Mouse (Mus musculus) mesoderm, embryonic 11.5 days (tissue): Measurements from ENCODE around the gene Usp48.

Source experiments
- DNase-seq: peaks from one replicate; pipeline ENCODE4 v3.0.0-alpha.2; 2012; ENCODE audit warnings: low read depth, low spot score

The Usp48 gene

DNA sequence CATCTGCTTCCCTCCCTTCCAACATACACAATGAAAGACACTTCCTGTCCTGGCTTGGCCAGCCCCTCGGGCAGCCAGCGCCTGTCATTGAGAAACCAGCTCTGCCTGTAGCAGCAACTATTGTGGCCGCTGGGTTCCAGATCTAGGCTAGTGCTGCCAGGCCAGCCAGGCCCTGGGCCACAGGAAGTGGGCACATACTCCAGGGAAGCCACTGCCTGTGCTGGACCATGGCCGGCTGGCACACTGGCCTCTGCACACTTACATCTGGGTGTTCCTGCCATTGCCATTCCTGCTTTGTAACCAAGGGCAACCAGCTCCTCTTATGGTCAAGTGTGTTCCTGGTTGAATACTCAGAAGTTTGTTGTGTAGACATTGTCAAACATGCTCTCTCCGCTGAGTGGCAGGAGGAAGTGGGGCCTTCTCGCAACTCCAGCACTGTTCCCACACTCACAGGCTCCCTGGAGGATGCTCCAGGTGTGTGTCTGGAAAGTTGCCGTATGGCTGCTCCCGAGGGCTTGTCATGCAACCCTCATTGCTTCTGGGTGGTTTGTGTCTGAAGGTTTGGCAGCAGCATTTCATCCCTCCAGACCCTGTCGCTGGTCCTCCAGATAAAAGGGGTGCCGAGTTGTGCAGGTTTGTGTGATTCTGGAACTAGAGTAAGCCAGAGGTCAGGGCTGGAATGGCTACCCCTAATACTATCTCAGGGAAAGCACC is 67.0 kb downstream of the Usp48 start:
- no peak for DNase-seq

DNA sequence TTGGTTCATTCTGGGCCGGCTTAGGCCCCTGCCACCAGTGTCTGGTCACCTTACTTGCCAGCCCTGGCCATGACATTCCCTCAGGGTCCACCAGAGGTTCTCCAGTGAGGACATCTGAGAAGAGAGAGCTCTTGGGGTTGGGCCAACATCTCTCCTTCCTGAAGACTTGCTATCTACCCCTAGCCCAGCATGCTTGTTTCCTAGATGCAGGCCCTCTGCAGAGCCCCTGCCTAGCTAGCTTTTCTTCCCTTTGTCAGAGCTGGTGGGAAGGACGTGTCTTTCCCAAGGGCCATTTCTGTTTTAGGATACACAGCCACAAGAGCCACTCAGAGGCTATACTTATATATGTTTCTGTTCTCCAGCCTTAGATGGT is 67.5 kb downstream of the Usp48 start:
- no peak for DNase-seq

DNA sequence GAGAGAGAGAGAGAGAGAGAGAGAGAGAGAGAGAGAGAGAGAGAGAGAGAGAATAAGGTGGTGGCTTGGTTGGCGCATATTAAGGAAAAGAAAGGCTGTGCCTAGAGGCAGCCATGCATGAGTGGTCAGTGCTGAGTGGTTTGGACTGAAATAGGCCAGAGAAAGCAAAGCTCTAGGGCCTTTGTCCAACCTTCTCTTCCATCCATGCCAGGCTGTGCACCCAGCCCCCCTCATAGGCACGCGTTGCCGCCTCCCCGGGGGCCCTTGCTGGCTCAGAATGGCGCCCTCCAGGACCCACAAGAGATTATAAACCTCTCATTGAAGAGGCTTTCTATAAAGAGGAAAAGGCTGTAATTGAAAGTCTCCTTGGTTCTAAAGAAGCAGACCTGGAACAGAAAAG is 68.0 kb downstream of the Usp48 start:
- no peak for DNase-seq

DNA sequence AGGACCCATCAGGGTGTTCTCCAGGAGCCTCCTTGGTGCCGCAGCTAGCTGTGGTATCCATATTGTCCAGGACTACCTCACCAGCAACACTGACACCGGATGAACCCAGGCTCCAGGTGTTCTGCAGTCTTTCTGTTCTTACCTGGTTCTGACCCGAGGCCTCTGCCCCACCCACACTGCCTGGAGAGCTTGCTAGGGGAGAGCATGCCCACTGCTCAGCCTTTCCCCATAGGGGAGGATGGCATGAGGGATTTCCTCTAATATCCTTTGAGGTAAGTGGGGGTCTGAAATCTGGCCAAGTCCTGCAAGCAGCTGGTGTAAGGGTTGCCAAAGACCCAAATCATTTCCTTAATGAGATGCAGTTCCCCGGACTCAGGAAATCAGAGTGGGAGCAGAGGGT is 69.9 kb downstream of the Usp48 start:
- DNase-seq, result no peak

DNA sequence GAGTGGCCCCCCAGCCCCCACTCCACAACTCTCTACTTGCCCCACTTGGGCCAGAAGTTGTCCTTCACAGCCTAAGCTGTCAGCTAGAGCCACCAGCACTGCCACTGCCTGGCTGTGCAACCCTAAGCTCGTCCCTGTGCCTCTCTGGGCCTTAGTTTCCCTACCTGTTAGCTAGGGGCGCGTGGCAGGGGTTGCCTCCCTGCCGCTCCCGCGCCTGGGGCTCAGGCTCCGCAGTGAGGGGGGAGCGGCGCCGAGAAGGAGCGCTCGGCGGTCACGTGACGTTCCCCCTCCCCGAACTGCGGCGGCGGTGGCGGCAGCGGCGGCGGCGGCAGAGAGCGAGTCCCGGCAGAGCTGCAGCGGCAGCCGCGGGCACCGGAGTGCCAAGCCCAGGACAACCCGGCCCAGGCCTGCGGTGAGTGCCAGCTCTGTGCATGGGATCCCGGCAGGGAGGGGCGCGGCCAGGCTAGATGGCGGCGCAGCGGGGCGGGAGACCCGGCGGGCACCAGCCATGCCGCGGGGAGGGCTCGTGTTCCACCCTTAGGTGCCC is 71.0 kb downstream of the Usp48 start, which contains the start of gene Rap1gap:
TSS of gene Rap1gap (plus strand) at position 294 of the 547 bp plus-strand sequence.
- DNase-seq, result peak; percentile 21

DNA sequence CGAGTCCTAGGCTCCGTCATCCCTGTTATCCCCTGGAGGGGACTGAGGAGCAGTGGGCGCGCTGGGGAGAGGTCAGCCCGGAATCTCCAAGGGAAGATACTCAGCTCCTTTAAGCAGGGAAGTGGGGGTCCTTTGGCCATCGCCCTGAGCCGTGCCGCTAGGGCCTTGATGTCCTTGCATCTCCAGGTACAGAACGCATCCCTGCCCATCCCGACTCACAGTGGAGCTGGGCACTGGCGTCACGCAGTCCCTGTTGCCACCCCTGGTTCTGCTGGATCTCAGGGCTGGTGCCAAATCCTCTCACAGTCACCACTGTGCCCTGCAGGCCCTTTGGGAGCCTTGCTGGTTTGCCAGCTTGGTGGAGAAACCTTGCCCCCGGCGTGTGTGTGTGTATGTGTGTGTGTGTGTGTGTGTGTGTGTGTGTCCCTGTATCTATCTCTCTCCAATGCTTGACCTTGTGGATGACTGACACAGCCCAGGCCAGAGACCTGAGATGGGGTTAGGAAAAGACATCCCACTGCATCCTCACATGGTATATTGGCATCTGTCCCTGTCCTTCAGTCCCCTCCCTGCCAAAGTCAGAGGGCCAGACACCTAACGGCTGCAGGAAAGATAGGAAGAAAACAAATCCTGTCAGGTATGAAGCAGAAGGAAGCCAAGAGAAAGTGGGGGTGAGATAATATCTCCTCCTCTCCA is 71.6 kb downstream of the Usp48 start:
- DNase-seq, result no peak

DNA sequence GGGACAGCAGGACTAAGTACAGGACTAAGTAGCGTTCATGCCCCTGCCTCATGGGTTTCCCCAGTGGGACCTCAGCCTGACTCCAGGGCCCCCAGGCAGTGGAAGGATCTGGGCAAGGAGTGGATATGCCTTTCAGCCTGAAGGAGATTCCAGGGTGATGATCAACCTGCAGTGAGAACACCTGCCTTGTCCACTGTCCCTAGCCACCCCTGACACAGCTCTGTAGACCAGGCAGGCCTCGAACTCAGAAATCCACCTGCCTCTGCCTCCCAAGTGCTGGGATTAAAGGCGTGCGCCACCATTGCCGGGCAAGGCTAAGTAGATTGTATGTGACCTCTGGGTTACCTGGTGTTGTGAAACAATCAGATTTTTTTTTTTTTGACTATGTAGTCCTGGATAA is 72.2 kb downstream of the Usp48 start:
- DNase-seq, result no peak

DNA sequence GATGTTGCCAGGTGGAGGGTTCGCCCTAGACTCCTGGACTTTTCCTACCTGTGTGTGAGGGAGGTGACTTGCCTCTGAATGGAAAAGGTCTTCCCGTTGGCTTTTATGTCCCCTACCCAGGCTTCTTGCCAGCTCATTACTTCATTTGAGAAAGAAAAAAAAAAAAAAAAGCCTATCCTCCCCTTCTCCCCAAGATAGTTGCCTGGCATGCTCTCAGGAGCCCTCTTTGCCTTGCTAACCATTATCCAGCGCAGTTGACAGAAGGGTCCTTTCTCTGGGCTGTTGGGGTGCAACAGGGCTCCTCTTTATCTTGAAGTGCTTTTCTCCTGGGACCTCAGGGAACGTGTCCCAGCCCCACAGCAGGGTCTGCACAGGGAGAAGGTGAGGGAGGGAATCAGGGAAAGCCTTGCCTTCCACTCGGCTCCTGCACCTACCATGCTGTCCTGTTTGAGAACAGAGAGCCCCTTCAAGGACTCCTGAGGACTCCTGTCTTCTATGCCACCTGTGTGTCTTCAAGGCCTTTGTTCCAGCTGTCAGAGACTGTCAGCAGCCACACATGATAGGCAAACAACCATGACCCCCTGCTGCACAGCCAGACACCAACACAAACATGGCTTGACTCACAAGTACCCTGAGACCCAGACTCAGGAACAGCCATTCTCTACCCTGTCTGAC is 72.9 kb downstream of the Usp48 start:
- DNase-seq, result no peak

DNA sequence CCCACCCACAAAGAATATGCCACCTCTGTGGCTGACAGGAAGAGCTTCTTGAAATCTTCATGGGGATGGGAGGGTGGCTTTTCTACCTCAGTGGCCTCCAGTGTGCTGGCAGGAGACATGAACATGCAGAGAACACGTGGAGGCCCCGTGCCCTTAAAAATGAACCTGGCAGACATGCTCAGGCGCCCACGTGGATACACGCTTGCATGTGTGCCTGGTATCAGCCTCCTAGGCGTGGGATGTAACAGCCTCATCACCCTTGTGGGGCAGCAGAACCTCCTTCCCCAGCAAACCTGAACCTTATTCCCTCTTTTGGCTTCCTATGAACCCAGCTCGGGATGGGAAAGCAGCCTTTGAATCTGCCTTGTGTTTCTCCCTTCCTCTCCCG is 73.4 kb downstream of the Usp48 start:
- DNase-seq, result no peak

DNA sequence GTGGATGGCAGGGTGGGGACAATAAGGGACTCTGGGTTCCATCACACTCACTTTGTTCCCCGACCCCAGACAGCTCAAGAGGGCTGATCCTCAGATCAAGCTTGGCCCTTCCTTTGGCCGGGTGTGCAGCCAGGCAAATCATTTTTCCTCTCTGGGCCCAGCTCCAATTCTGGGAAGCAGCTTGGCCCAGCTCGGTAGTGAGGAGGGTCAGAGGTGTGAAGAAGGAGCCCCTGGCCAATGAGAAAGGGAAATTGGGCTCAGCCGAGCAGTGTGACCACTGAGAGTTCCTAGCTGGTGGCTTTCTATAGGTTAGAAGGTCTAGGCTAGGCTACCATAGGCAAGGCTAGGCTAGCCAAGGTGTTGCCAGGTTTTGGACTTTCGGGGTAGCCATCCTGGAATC is 74.2 kb downstream of the Usp48 start:
- no peak for DNase-seq

DNA sequence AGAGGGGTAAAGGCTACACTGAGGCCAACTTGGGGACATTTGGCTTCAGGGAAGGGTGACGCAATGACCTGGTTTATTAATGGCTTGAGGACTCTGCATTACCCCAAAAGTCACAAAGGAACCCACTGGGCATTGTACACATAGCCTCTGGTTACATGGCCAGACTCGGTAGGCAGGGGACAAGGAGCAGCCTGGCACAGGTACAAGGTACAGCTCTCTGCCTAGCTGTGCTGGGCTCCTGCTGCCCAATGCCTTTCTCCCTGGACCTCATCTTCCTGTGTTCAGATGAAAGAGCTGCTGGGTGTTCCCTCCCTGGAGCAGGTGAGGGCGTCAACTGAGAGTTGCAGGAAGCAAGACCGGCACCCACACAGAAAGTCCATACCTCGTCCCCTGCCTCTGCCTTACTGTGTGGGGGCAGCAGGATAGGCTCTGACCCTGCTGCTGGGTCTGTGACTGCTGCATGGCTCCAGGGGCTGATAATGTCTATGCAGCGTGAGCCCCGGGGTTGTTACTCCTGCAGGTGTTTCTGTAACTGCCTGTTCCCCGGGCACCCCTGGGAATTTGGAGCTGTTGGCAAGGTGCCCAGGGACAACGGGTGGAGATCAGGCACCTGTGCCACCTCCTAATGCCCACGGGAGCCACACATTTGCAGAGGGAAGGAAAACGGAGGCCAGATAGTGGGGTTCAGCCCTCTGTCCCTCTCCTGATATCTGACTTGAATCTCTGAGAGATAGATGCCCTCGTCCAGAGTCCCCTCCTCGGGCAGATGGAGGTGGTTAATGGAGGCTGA is 78.4 kb downstream of the Usp48 start:
- no peak for DNase-seq

DNA sequence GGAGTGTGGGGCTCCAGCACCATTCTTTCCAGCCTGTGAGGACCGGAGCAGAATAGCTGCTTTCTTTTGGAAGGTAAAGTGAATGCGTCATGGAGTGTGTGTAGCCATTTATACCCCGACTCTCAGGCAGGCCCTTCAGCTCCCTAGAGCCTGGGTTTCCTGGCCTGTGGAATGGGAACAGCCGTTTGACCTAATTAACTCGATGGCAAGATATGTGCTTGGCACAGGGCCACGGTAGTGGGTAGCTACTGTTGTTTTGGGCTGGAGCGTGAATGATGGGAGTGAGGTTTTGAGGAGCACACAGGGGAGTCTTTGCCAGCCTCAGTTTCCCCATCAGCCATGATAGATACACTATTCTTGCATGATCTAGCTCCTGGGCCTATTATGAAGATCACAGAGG is 82.0 kb downstream of the Usp48 start:
- no peak for DNase-seq

DNA sequence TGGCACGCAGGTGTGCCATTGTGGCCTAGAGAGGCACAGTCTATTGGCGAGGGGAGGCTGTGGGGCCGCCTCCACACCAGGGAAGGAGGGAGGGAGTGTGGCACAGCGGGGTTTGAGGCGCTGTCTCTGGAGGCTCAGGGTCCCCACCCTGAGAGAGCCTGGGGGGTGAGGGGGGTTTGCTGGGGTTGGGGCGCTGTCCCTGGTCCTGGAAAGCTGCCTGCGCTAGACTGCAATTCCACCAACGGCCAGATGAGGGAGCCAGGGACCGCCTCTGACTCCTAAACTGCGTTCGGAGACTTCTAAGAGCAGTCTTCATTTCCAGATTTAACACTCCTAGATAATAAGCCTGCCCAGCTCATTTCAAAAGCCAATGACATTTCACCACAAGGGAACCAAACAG is 82.5 kb downstream of the Usp48 start:
- DNase-seq, result peak; percentile 82

DNA sequence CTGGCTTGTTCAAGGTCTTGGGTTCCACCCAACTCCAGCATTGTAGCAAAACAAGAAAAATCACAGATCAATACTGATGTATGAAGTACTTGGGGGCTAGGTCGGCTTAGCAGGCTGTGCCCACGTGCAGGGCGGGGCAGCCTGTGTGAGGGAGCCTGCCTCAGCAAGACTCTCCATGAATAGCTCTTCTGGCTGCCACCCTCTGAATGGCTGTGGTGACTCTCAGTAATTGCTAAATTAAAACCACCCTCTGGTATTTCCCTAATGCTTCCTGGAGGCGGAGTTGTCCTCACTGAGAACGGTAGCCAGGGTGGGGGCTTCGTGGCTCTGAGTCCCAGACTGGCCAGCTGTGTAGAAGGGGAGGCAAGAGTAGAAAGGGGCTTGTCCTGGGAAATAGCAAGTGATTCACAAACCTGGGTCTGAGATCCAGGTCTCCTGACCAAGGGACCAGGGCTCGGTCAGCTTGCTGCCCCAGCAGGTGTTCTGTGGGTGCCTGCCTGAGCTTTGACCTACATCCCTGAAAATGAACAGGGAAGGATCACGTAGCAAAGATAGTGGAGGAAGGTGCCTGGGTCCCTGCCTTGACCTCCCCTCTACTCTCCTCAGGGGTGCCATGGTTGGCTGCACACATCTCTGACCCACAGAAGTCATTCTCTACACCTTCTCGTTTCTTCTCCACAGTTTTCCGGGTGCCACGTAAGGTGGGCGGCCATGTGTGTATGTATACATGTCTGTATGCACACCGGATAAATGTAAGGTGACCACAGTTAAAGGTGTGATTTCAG is 83.3 kb downstream of the Usp48 start:
- no peak for DNase-seq

DNA sequence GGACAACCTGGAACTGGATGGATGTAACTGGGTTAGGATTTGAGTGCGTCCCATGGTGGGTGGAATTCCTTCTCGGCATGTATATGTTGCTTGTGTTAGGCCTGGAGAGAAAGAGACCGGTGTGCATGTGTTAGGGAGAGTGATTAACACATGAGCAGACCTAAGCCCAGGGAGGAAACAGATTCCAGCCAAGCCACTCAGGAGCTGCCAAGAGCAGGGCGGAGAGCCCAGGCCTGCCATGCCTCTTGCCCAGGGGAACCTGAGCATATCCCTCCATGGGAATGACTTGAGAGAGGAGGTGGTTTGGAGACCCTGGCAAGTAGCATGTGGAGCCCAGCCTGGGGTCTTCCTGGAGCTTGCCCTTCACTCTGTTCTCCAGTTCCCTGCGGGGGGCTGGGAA is 84.4 kb downstream of the Usp48 start:
- DNase-seq, result no peak

DNA sequence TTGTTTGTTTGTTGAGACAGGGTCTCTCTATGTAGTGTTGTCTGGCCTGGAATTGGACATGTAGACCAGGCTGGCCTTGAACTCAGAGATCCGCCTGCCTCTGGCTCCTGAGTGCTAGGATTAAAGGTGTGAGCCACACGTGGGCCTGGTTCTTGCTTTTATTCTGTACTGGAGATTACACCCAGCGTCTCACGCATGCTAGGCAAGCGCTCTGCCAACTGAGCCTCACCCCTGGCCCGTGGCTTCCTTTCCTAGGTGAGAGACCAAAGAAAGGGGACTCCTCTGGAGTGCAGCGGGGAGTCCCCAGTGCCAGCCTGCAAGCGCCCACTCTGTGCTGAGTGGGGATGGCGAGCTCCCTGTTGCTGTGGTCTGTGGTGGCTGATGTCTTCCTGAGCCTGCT is 85.0 kb downstream of the Usp48 start:
- DNase-seq, result no peak

DNA sequence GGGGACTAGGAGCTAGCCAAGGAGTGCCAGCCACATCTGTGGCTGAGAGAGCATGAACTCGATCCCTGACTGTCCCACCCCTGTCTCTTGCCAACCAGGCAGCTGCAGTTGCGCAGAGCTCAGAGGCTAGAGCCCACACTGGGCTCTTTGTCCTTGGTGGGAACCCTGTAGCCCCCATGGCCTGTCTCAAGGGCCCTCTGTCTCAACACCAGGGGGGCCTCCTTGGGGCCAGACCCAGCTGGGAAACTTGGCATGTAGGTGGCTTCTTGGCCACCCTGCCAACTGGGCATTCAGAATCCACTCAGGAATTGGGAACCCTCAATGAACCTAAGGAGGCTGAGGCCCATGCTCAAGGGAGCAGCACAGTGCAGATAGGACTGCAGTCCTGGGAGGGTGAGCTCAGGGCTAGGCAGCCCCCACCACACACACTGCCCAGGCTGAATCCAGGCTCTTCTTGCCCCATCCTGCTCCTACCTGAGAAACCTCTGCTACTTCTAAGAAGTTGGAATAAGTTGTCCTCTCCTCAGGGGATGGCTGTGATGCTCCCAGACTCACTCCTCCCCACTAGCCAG is 86.5 kb downstream of the Usp48 start:
- no peak for DNase-seq

DNA sequence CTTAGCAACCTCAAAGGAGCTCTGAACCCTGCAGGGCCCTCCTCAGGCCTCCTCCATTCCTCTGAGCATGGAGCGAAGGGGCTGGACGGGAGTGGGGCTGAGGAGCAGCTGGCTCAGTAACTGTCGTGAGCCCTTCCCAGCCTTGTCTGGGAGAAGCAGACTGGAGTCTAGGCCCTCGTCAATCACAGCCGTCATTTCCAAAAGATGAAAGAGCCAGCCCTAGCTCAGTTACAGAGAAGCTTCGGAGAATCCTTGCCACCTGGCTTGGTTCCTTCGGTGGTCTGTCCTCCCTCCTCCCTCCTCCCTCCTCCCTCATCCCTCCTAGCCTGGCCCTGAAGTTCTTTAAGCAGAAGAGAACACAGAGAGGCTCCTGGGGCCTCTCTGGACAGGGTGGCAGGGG is 87.2 kb downstream of the Usp48 start:
- peak; percentile 40 for DNase-seq

DNA sequence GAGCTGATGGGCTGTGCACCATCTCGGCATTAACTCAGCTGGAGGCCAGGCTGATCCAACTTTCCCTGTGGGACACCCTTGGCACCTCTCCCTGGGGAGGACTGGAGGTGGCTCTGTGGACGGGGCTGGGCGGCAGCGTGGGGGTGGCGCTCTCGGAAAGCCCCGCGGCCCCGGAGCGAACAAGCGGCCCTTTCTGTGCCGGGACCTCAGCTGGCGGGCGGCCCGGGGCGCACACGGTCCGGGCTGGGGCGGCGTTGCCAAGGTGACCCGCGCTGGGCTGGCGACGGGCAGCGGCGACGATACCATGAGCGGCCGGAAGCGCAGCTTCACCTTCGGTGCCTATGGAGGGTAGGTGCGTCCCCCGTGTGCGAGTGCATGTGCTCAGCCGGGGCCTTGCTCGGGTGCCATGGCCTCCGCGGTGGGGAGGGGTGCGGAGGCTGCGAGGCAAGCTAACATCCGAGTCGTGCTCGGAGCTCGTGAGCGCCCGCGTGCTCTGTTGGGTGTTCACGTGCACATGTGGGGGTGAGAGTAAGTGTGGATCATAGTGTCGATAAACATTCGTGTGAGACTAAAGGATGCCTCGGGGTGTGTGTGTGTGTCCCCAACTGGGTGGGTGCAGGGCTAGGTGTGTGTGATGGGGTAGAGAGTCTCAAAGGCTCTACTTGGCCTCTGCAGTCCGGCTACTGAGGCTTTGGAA is 88.0 kb downstream of the Usp48 start:
- DNase-seq, result peak; percentile 41

DNA sequence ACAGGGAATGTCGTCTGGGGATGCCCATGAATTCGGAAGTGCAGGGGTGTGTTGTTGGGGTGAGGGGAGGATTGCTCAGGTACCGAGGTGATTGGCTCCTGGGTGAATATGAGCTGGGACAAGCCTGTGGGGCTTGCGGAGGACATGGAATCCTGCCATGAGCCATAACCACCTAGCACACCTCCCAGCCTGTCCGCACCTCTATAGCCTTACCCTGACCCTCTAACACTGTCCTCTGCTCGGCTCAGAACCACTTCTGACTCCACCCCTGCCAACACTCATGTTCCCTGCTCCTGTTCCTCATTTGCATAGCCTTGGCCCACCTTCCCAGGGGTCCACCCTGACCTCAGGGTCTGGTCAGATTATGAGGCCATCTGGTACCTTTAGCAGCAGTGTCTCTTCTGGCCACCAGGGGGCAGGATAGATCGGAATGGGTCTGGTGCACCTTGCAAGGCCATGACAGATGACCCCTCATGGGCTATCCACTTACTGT is 89.5 kb downstream of the Usp48 start:
- DNase-seq, result peak; percentile 69
